Mouse (Mus musculus): ENCODE measurements around the gene Gfap.
A peak's percentile ranks its signal among the peaks of the same experiment; 100 is the strongest.

Gfap gene

DNA sequence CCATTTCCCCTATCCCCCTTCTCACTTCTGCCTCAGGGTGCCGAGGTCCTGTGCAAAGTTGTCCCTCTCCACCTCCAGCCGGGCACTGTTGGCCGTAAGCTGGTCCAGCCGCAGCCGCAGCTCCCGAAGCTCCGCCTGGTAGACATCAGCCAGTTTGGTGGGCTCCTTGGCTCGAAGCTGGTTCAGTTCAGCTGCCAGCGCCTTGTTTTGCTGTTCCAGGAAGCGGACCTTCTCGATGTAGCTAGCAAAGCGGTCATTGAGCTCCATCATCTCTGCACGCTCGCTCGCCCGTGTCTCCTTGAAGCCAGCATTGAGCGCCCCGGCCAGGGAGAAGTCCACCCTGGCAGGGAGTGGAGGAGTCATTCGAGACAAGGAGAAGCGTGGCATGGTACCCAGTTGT is 4.1 kb downstream of the Gfap start:
- no peak for DNase-seq (ENCODE audit: low spot score in 2 of 2)

DNA sequence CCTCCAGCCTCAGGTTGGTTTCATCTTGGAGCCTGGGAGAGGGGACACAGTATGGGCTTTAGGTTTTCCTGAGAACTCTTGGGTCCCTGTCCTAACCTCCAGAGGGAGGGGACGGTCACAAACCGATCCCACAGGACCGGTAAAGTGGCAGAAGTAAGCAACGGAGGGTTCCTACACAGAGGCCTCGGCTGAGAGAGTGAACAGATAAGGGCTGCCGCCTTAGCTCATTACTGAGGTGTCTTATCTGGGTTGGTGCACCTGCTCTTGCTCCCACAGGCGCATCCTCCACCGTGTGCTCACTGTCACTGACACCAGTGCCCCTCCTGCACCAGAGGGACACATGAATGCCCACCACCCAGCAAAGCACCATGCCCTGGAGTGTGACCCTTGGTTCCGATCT is 4.9 kb downstream of the Gfap start:
- no peak for DNase-seq (ENCODE audit: low spot score in 2 of 2)

DNA sequence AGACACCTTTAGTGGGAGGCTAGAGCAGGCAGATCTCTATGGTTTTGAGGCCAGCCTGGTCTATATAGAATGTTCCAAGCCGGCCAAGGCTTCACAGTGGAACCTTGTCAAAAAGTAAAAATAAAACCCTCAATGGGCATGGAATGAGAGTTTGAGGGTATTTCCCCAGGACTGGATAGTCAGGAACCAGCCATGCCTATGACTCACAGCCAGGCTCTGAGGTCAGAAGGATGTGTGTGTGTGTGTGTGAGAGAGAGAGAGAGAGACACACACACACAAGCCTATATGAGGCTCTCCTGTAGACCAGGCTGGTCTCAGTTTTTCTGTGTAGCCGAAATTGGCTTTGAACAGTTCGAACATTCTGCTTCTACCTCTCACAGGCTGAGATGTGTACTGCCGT is 6.0 kb downstream of the Gfap start:
- DNase-seq (ENCODE audit: low spot score in 2 of 2) = no peak

DNA sequence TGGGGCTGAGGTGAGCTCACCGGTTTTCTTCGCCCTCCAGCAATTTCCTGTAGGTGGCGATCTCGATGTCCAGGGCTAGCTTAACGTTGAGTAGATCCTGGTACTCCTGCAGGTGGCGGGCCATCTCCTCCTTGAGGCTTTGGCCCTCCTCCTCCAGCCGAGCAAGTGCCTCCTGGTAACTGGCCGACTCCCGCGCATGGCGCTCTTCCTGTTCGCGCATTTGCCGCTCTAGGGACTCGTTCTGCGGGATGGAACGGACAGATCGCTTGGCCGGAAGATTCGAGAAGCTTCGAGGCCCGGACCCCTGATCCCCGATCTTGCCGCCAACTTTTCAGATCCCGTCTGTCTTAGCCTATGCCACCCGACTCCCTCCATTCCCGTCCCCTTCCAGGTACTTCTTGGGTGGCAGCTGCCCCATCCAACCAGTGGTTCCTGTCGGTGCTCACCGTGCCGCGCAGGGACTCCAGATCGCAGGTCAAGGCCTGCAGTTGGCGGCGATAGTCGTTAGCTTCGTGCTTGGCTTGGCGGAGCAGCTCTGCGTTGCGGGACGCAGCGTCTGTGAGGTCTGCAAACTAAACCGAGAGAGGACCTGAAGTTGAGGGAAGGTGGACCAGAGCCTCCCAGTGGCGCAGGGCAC is 7.6 kb downstream of the Gfap start:
- no peak for DNase-seq (ENCODE audit: low spot score in 2 of 2)

DNA sequence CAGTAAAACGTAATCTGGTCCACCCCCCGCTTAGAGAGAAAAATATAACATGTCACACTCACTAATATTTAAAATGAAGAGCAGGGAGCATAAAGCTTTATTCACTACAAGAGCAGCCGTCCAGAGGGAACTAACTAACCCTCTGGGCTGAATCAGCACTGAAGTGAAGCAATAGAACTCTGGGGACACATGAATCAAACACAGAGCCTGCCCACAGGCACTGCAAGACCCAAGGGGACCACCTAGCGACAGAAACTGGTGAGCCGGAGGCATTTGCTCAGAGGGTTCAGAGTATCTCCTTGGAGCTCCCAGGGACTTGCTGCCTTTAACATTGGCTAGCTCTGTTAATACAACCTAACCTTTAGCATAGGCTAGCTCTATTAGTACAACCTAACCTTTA is 10.6 kb downstream of the Gfap start:
- DNase-seq (ENCODE audit: low spot score in 2 of 2) = no peak

DNA sequence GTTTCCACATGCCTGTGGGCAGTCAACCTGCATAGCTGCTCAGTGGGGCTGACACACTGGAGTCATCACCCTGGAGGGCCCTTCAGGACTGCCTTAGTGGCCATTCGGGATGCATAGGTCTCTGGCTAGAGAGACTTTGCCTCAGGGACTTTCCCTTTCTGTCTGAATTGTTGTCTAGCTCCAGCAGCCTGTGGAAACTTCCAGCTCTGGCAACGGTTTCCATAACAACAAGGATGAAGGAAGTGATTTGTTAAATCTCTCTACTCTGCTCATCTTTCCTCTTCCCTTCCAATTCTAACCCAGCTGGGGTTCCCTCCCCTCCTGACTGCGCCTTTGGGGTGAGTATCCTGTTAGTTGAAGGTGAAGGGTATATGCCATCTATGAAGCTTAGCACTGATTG is 12.6 kb downstream of the Gfap start:
- peak in 1 of 2 experiments; percentile 63 for DNase-seq (ENCODE audit: low spot score in 2 of 2)

DNA sequence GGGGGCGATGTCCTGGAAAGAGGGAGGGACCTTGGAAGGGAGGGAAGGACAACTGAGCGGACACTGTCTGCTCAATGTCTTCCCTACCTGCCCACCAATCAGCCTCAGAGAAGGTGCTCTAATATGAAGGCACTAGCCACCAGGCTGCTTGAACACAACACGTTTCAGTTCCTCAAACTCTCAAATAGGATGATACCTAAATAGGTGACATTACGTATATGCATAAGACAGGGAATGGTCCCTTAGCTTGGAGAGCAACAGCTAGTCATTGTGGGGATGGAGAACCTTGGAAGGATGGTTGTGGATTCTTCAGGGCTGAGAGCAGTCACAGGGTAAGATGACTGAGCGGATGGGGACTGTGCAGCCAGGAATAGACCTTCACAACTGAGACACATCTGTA is 13.3 kb downstream of the Gfap start:
- no peak for DNase-seq (ENCODE audit: low spot score in 2 of 2)

DNA sequence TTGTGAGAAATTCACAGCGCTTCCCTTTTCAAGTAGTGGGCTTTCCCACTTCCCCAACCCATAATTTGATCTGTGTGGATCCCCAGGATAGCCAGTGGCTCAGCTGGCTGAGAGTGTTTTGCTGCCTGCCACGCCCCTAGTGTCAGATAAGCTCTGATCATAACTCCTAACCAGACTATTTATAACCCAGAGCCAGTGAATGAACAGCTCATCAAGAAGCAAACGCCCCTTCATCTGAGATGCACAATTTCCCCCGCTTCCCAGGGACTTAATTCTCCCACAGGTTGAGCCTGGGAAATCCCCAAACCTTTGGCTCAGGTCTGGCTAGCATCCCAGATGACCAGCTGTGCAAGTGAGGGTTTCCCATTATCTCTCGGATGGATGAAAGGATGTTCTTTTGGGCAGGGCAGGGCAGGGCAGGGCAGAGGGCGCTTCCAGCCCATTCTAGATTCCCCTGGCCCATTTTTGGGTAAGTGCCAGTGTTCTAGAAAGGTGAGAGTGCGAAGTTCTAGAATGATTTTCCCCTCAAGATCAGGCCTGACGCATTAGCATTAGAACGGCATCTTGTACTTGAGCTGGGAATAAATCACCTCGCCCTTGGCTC is 16.0 kb downstream of the Gfap start, which contains the start of gene Fam187a:
Gene Fam187a (plus strand): TSS at position 554 of the 604 bp plus-strand sequence.
- no peak for DNase-seq (ENCODE audit: low spot score in 2 of 2)

DNA sequence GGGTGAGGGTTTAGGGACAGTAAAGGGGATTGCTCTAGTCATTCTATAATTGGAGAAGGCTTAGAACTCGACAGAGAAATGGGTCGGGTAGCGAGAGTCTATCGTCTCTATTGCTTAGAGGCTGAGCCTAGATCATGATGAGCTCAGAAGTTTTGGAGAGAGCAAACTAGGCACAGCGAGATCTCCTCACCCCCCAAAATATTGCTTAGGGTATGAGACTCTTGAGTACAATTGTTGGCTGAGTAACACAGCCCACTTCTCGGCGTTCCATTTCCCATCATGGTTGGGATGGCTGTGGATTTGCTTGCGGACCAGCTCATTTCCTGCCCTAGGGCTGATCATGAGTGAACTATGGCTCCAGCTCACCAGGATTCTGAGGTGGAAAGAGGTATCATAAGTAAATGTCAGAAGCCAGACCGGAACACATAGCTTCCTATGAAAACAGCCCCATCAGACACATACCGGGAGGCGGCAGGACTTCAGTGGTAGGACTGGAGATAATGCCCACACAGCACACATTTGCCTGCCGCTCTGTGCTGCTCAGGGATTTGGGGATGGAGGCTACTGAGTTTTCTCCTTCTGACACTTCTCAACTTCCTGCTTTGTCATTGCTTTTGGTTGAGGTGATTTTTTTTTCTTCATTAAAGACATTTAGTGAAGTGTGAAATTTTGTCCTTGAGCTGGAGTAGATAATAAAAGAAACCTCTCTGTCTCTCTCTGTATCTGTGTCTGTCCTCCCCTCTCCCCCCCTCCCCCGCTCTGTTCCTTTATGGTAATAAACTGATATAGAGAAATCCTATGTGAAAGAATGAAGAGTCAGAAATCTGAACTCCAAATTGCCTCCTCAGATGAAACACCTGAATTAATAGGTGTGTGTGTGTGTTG is 19.2 kb downstream of the Gfap start:
- DNase-seq (ENCODE audit: low spot score in 2 of 2) = no peak

DNA sequence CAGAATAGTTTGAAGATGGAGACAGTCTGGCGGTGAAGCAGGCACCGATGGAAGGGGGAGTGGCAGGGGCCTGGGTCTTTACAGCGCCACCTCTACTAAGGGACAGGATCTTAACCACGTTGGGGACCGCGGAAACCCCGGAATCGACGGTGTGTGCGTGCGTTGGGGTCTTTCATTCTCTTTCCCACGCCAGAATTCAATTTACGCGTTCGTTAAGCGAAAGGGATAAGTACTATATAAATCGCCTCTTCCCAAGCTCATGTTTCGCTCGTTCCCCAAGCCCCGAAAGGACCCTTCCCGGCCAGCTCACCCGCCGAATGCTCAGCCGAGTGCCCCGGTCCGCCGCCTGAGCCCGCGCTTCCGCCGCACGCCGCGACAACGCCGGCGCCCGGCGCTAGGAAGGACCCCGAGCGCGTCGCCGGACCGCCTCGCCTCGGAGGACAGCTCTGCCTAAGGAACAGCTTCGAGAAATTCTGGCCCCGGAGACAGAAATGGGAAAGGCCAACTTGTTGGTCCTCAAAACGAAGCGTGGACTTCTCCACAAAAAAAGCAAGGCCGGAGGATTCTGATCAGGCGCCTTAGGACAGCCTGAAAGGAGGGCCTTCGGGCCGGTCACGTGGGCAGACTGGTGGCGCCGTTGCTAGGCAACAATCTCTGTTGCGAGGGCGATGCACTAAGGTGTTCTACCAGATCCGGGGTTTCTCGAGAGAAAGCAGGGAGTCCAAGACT is 20.0 kb downstream of the Gfap start, which contains the start of the genes Eftud2 and Ccdc103:
Gene Eftud2 (minus strand): TSS at position 401 of the 729 bp plus-strand sequence.
Gene Ccdc103 (plus strand): TSS at position 620 of the 729 bp plus-strand sequence.
- DNase-seq (ENCODE audit: low spot score in 2 of 2) = peak; percentile 85 to 96

DNA sequence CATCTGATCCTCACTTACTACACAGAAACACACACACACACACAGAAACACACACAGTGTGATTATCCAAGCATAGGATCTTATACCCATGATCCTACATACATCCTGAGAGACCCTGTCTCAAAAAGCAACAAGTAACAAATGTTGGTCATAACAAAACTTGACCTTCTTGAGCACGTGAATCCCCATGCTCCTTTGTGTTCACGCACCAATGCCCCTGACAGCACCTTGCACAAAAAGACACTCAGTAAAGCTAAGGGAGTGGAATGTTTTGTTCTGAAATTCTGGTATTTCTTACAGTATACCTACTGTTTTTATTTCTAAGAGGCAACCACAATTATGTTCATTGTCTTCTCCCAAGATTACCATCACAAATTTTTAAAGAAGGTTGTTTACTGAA is 21.2 kb downstream of the Gfap start:
- DNase-seq (ENCODE audit: low spot score in 2 of 2) = no peak

DNA sequence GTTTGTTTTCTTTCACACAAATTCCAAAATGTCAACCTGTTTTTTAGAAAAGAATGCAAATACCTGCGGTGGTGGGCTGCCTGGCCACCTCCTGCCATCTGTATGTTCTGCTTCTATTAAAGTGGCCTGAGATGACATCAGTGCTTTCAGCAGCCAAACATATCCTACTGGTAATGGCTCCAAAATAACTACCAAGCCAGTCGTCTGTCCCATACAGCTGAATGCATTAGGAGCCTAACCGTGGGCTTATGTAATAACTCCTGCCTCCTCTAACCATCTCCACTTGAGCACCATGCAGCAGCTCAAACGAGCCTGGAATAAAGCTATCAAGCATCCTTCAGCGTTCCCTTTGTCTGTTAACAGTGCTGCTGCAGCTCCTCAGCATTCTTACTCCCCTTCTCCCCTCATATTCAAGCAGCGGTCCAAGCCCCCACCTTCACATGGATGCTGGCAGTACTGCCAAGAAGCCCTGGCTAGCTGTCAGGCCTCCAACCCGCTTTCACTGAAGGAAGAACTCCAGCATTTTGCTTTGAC is 25.8 kb downstream of the Gfap start:
- DNase-seq (ENCODE audit: low spot score in 2 of 2) = peak; percentile 71 to 83

DNA sequence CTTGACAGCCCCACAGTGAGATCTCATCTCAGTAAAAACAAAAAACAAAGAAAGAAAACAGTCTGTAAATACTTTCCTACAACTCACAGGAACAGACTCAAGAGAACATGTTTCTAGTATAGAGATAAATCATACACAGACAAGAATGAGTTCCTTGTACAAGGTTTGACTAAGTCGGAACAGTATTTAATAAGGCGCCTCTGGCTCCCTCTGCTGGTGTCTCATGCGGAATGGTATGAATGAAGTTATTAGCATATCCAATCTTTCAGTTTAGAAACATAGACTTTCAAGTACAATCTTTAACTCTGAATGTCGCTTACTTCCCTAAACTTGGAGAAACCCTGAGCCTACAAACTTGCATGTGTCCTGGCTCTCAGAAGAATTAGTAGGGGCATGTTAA is 36.4 kb downstream of the Gfap start:
- DNase-seq (ENCODE audit: low spot score in 2 of 2) = peak in 1 of 2 experiments; percentile 76

DNA sequence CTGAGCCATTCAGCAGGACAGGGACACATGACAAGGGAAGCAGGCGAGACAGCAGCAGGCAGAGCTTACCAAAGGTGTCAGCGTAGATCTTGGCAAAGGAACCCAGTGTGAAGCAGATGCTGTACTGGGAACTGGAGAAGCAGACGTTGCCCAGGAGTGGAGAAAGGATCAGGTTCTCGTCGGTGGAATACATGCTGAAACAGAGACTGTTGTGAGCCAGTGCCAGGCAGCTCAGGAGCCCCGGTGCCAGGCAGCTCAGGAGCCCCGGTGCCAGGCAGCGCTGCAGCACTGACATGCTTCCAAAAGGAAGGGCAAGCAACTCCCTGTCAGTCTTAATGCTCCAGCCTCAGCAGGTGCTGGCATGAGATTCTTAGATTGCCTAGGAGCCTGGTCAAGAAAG is 40.8 kb downstream of the Gfap start:
- peak in 1 of 2 experiments; percentile 63 for DNase-seq (ENCODE audit: low spot score in 2 of 2)

DNA sequence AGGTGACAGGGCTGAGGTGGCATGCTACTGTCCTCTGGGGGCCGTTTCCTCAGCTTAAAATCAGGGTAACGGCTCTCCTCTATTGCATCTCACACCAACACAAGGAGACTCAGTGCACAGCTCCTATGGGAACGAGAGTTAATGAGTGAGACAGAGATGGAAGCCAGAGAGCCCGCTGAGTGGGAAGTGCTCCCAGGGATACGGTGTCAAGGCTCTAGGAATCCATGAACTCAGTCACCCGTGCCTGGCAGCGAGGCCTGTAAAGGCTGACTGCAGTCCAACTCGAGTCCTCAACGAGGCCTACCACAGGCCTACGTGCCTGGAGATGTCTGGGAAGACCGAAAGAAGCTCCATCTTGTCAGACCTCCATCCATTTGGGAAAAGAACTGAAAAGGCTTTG is 41.8 kb downstream of the Gfap start:
- DNase-seq (ENCODE audit: low spot score in 2 of 2) = no peak

DNA sequence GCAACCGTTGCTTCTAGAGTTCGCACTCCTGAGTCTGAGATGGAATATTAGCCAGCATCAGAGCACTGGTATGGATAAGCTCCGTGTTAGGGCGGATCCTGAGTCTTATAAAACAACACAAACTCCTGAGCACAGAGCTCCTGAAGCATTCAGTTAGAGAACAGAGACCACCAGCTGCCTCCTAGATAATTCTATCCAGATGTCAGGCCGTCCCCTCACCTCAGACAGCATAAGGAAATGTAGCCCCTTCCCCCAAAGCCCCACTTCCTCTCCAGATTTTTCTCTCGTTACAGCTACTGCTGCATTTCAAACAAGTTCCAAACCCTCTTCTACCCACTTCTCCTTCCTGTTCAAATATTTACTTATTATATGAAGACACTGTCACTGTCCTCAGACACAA is 44.8 kb downstream of the Gfap start:
- DNase-seq (ENCODE audit: low spot score in 2 of 2) = no peak

DNA sequence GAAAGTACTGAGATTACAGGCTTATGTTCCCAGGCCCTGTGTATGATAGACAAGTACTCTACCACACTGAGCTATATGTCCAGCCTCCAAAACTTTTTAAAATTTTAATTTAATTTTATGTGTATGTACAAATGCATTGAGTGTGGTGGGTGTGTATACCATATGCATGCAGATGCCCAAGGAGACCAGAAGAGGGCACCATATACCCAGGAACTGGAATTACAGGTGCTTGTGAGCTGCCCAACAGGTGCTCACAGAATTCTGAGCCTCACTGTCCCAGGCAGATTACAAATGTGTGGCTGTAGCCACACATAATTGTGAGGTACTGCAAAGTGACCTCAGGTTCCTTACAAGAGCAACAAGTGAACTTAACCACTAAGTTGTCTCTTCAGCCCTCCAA is 47.0 kb downstream of the Gfap start:
- DNase-seq (ENCODE audit: low spot score in 2 of 2) = no peak

DNA sequence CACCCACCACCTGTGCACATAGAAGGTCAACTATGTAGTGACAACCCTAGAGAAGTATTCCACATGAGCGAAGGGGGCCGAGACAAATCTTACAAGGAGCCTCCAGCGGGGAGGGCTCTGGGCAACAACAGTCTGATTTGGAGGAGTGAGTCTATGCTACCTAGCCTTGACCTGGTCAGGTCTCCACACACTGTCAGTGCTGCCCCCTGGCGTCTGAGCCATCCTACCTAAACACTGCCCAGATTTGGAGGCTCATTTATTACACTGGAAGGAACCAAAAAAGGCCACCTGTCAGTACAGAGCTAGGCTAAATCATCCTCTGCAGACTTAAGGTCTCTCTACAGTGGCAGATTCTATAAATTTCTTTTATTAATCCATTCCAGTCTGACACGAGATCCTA is 48.8 kb downstream of the Gfap start:
- DNase-seq (ENCODE audit: low spot score in 2 of 2) = peak in 1 of 2 experiments; percentile 38

DNA sequence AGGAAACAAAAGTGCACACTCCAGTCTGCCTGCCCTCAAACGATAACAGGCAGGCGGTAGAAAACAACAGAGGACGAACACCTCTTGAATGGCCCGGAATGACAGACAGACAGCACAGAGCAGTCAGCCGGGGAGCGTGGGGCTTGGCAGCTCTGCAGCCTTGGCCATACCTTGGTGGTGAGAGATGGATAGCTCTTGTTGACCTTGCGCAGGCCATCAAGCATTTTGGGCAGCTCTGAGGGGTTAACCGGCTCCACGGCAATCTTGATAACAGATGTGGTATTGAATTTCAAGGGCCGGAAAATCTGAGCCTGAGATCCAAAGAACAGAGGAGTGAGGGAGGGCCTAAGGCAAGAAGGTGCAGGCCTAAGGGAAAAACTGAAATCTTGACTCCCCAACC is 54.8 kb downstream of the Gfap start:
- no peak for DNase-seq (ENCODE audit: low spot score in 2 of 2)

DNA sequence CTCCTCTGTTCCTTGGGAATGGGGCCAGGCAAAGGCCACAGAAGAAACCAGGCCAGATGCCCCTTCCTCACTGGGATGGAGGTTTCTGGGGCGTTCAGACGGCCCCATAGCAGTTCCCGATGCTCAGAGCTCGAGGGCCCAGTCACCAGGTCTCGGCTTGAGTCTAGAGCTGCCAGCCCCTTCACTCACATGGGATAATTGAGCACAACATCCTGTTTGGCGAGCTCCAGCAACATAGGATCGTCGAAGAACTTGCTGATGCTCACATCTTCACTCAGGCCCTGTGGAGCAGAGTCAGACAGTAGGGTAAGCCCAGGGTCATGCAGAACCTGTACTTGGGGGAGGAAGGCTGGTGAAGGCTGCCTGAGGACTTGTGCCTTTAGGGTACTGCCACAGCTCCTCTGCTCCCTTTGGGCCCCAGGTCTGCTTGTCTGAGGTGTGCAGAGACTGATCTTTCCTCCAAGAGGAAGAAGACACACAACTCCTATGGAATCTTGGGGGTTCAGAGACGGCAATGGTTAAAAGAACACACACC is 62.0 kb downstream of the Gfap start:
- DNase-seq (ENCODE audit: low spot score in 2 of 2) = no peak

DNA sequence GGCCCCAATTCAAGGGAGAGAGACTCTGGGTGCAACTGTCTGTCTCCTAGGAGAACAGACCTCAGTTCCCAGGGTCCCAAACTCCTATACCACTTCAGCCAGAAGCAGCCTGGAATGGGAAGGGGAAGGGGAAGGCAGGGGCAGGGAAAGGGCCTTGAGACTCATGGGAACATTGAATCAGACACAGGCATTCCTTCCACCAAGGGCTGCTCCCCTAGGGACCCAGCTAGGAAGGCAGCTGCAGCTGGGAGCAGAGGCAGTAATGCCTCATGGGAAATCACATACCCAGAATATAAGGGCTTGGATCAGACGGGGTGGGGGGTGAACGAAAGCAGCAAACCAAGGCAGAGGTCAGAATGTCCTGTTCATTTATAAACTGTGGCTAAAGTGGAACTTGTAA is 62.6 kb downstream of the Gfap start:
- no peak for DNase-seq (ENCODE audit: low spot score in 2 of 2)

Measured in left cerebral cortex, adult 9 months (tissue).